Mouse (Mus musculus) skeletal muscle tissue, adult 2 months (tissue): ENCODE measurements around the gene Cst7.

Experiments
- DNase-seq: peaks from one replicate; pipeline ENCODE4 v3.0.0-alpha.2; 2012; ENCODE audit warnings: low read depth, low spot score

The Cst7 gene

DNA sequence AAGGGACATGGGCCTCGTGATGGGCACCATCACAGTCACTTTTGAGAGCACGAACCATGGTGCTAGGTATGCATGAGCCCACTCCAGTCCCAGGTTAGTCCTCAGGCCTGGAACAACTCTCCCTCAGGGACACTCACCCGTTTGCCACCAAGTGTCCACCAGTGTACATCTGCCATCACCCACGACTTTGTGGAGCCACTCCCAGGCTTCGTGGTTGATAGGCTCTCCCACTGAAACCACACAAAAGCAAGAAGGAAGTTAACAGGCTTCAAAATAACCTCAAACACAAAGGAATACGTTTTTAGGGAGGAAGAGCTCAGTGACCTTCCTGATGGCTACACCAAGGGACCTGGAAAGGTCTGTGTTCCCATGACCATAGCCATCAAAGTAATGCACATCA, 56.9 kb downstream of the Cst7 start:
- DNase-seq = no peak
